Mouse (Mus musculus): ENCODE data around the gene Gm28042.

DNA sequence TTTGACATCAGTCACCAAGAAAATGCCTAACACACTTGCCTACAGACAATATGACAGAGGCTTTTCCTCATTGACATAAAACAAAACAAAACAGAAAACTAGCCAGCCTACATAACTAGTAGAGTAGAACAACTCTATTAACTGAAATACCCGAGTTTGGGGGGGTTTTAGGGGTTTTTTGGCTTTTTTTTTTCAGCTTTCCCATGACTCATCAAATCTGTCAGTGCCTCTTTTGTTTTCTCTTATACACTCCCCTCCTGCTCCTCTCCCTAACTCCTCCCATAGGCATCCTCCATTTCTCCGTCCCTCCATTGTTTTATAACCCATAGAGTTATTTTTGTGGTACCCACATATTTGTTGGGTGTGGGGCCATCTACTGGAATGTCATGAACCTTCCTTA, 33.8 kb upstream of the Gm28042 start:
- no peak for TF ChIP-seq CTCF (IDR thresholded peaks at IDR 0.05; ENCODE audit: extremely low read depth, insufficient read depth, insufficient read length, insufficient replicate concordance)
- no peak for TF ChIP-seq POLR2A (IDR thresholded peaks at IDR 0.05; ENCODE audit: low read depth, low read length)

Measured in spleen, adult 2 months (tissue).